Mouse (Mus musculus) heart, embryonic 16.5 days (tissue): Measurements from ENCODE around the gene Ano4. TPM values are rescaled to one million over a fixed set of nuclear protein-coding genes. Genes with fewer than 3 reads are reported as not detected.

Experiments
- ATAC-seq: fragments of 200-750 bp; cut with Nextera tagmentation; replicated peaks from 2 replicates; pipeline ENCODE4 v1.8.0; 2017; ENCODE audit warnings: moderate number of reproducible peaks; ENCODE audit not compliant: insufficient read depth, low FRiP score; ENCODE audit errors: extremely low read depth
- H3K27ac ChIP-seq: fragments of 300-500 bp; sonication (generic); 2 replicates; pipeline ENCODE4 v1.5.1; 2014; ENCODE audit warnings: mild to moderate bottlenecking, low read length, control low read depth, moderate library complexity
- H3K27me3 ChIP-seq: fragments of 300-500 bp; sonication (generic); 2 replicates; pipeline ENCODE4 v1.6.1; 2014; ENCODE audit warnings: low read length, mixed read lengths; ENCODE audit not compliant: control insufficient read depth, insufficient read depth
- H3K36me3 ChIP-seq: fragments of 300-500 bp; sonication (generic); 2 replicates; pipeline ENCODE4 v1.6.1; 2014; ENCODE audit not compliant: control insufficient read depth, insufficient read depth
- H3K4me1 ChIP-seq: fragments of 300-500 bp; sonication (generic); 2 replicates; pipeline ENCODE4 v1.6.1; 2014; ENCODE audit warnings: low read length, mixed read lengths; ENCODE audit not compliant: control insufficient read depth, insufficient read depth
- H3K4me2 ChIP-seq: fragments of 300-500 bp; sonication (generic); 2 replicates; pipeline ENCODE4 v1.6.1; 2014; ENCODE audit warnings: low read depth, mild to moderate bottlenecking, control low read depth, low read length
- H3K4me3 ChIP-seq: fragments of 300-500 bp; sonication (generic); 2 replicates; pipeline ENCODE4 v1.5.1; 2014; ENCODE audit warnings: mild to moderate bottlenecking, control low read depth, low read length
- H3K9ac ChIP-seq: fragments of 300-500 bp; sonication (generic); 2 replicates; pipeline ENCODE4 v1.6.1; 2014; ENCODE audit warnings: low read length, control low read depth
- H3K9me3 ChIP-seq: fragments of 300-500 bp; sonication (generic); replicated peaks from 2 replicates; pipeline ENCODE4 v1.6.1; 2016; ENCODE audit warnings: low read length; ENCODE audit not compliant: control insufficient read depth
- WGBS: fragments of 180-500 bp; shearing (Covaris S2); extraction: QIAGEN DNeasy Blood & Tissue Kit; methylation state at CpG from one replicate; pipeline ENCODE4 v1.1.7; 2014; 5-methylcytosine and 5-hydroxymethylcytosine counted together
- polyA plus RNA-seq: library from polyadenylated mRNA; unstranded; fragments of >200 nt; fragmentation: Nextera tagmentation; extraction: Ambion mirVana; gene quantifications from 2 replicates; pipeline ENCODE4 v1.2.1, GENCODE M21; 2015

Gene Ano4
- polyA plus RNA-seq = 2.5 and 3.5 TPM in 2 replicates

GRCm38 (mm10) chr10:89344491-89345195 lies at the start of gene Ano4:
Gene Ano4, minus strand, starts transcription at chr10:89344762.
- H3K36me3 ChIP-seq = no peaks in the 10 kb centered on the region
- ATAC-seq = peak; percentile 85
- peak within 1 kb of the TSS; percentile 85 for H3K9ac ChIP-seq
- H3K4me3 ChIP-seq = peak within 1 kb of the TSS; percentile 80
- H3K9me3 ChIP-seq = no peaks in the 10 kb centered on the region
- peaks cover 25% of the 10 kb centered on the region for H3K4me1 ChIP-seq
- under 1% methylated on average over 70 of the region's 70 CpGs for WGBS
- H3K27me3 ChIP-seq = peaks cover 6% of the 10 kb centered on the region; the same call in 1 of the 2 replicates
- peak within 1 kb of the TSS; percentile 84 for H3K27ac ChIP-seq
- H3K4me2 ChIP-seq = peak within 1 kb of the TSS; percentile 97

GRCm38 (mm10) chr10:89392687-89393086 lies 48.1 kb upstream of the Ano4 start:
- no peak overlapping the region for H3K4me2 ChIP-seq
- H3K27me3 ChIP-seq = no peaks in the 10 kb centered on the region
- H3K9ac ChIP-seq = no peak overlapping the region
- no peak for ATAC-seq
- WGBS = 52% methylated on average over 4 of the region's 4 CpGs
- no peak overlapping the region for H3K27ac ChIP-seq
- no peaks in the 10 kb centered on the region for H3K4me1 ChIP-seq
- H3K36me3 ChIP-seq = no peaks in the 10 kb centered on the region
- H3K9me3 ChIP-seq = no peaks in the 10 kb centered on the region
- no peak overlapping the region for H3K4me3 ChIP-seq

- Histone ChIP-seq H3K4me3 (no peak overlapping the region), H3K9ac (no peak overlapping the region), H3K9me3 (no peaks in the 10 kb centered on the region), H3K27ac (no peak overlapping the region), H3K27me3 (no peaks in the 10 kb centered on the region), H3K4me2 (no peak overlapping the region), H3K4me1 (no peaks in the 10 kb centered on the region), H3K36me3 (no peaks in the 10 kb centered on the region)
- 88% methylated on average over 4 of the region's 4 CpGs for WGBS
- ATAC-seq = no peak
Measured at GRCm38 (mm10) chr10:89391571-89392163, 47.1 kb upstream of the Ano4 start.

DNA sequence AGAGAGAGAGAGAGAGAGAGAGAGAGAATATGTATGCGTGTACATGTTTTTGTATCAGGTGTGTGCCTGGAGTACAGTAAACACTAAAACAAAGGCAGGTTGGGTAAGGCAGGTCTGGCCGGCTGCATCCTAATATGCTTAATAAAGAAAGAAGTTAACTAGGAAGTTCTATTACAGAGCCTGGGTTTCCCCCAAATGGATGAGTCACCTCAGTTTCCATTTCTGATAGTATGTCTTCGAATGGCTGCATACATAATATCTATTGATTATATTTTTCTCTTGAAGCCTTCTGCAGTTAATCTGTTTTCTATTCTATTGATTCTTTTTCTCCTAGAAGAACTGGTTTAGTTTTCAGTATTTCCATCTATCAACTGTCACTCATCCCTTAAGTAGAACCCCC lies 41.9 kb upstream of the Ano4 start:
- no peaks in the 10 kb centered on the region for H3K36me3 ChIP-seq
- no peaks in the 10 kb centered on the region for H3K4me1 ChIP-seq
- H3K4me3 ChIP-seq = no peak overlapping the region
- no peak for ATAC-seq
- no peak overlapping the region for H3K27ac ChIP-seq
- 84% methylated on average over 3 of the region's 3 CpGs for WGBS
- no peak overlapping the region for H3K4me2 ChIP-seq
- H3K9ac ChIP-seq = no peak overlapping the region
- H3K9me3 ChIP-seq = no peaks in the 10 kb centered on the region
- no peaks in the 10 kb centered on the region for H3K27me3 ChIP-seq

- H3K9ac ChIP-seq = no peak overlapping the region
- H3K4me2 ChIP-seq = no peak overlapping the region
- H3K27me3 ChIP-seq = no peaks in the 10 kb centered on the region
- H3K9me3 ChIP-seq = no peaks in the 10 kb centered on the region
- ATAC-seq = peak; percentile 58; the same call in 1 of the 2 replicates
- H3K4me1 ChIP-seq = no peaks in the 10 kb centered on the region
- H3K27ac ChIP-seq = no peak overlapping the region
- 8% methylated on average over 5 of the region's 5 CpGs for WGBS
- no peak overlapping the region for H3K4me3 ChIP-seq
- H3K36me3 ChIP-seq = no peaks in the 10 kb centered on the region
Measured at GRCm38 (mm10) chr10:89383462-89383861, 38.9 kb upstream of the Ano4 start.

DNA sequence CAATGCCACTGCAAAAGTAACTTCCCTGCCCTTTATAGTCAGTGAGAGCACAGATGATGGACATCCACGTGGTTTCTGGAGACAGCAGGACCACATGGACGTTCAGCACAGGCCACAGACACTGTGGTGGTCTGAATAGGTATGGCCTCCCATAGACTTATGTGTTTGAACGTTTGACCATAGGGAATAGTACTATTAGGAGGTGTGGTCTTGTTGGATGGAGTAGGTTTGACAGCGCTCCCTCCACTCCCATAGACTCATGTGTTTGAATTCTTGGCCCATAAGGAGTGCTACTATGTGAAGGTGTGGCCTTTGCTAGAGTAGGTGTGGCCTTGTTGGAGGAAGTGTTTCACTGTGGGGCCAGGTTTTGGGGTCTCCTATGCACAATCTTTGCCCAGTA lies 33.2 kb upstream of the Ano4 start:
- Histone ChIP-seq H3K36me3 (no peaks in the 10 kb centered on the region), H3K4me3 (no peak overlapping the region), H3K4me2 (no peak overlapping the region), H3K27me3 (no peaks in the 10 kb centered on the region), H3K9ac (no peak overlapping the region), H3K27ac (no peak overlapping the region), H3K9me3 (0 out of 2 replicates have a peak, but pooled peaks cover 2% of the 10 kb centered on the region), H3K4me1 (no peaks in the 10 kb centered on the region)
- no peak for ATAC-seq
- 66% methylated on average over 4 of the region's 4 CpGs for WGBS

DNA sequence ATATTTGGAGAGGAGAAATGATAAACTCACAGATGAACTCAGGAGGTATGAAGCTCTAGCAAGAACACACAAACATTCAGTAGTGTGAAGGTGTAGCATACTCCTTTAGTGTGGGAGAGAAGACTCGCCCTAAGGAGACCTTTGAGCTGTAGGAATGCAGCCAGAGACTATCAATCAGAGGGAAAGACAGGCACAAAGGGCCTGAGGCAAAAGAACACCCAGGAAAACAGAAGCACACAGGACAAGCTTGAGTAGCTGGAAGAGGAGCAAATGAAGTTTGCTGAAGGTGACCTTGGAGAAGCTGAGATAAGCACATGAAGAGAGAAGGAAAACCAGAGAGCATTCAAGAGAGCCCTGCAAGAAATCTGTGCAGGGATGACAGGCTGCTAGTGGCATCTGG lies 25.5 kb upstream of the Ano4 start:
- WGBS = 25% methylated on average over 1 of the region's 1 CpGs
- Histone ChIP-seq H3K9me3 (no peaks in the 10 kb centered on the region), H3K4me3 (no peak overlapping the region), H3K4me2 (no peak overlapping the region), H3K27ac (no peak overlapping the region), H3K9ac (no peak overlapping the region), H3K36me3 (no peaks in the 10 kb centered on the region), H3K4me1 (no peaks in the 10 kb centered on the region), H3K27me3 (no peaks in the 10 kb centered on the region)
- ATAC-seq = no peak

- 61% methylated on average over 3 of the region's 3 CpGs for WGBS
- no peaks in the 10 kb centered on the region for H3K9me3 ChIP-seq
- no peak overlapping the region for H3K9ac ChIP-seq
- no peak overlapping the region for H3K4me3 ChIP-seq
- no peak overlapping the region for H3K27ac ChIP-seq
- no peak overlapping the region for H3K4me2 ChIP-seq
- H3K4me1 ChIP-seq = no peaks in the 10 kb centered on the region
- no peak for ATAC-seq
- no peaks in the 10 kb centered on the region for H3K36me3 ChIP-seq
- H3K27me3 ChIP-seq = no peaks in the 10 kb centered on the region
Measured at GRCm38 (mm10) chr10:89358933-89359332, 14.4 kb upstream of the Ano4 start.

DNA sequence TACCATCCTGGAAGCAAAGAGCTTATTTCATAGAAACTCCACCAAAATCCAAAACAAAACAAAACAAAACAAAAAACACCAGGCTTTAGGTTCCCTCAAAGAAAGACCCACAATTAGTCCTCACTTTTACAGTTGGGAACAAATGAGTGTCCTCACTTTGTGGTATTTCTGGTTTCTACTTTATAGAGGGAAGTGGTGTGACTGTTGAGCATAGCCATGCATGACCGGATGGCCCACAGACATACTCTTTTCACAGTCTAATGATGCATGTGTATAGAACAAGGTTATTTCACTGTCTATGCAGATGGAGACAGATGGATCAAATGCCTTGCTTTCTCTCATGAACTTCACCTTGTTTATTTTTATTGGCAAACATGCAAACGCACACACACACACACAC lies 10.1 kb upstream of the Ano4 start:
- Histone ChIP-seq H3K4me3 (no peak overlapping the region), H3K4me1 (peaks cover 3% of the 10 kb centered on the region; the same call in 1 of the 2 replicates), H3K27ac (no peak overlapping the region), H3K27me3 (no peaks in the 10 kb centered on the region), H3K9me3 (no peaks in the 10 kb centered on the region), H3K9ac (no peak overlapping the region), H3K36me3 (no peaks in the 10 kb centered on the region), H3K4me2 (no peak overlapping the region)
- 82% methylated on average over 2 of the region's 2 CpGs for WGBS
- ATAC-seq = no peak
